Mouse (Mus musculus) heart, postnatal 0 days (tissue): ENCODE results near the gene Igflr1. TPM values are rescaled to one million over a fixed set of nuclear protein-coding genes. Genes with fewer than 3 reads are reported as not detected.

Experiments
- ATAC-seq: fragments of 200-750 bp; cut with Nextera tagmentation; 2 replicates; pipeline ENCODE4 v1.8.0; 2017; ENCODE audit warnings: low read depth, moderate number of reproducible peaks, moderate library complexity; ENCODE audit not compliant: insufficient read depth
- DNase-seq: peaks from one replicate; pipeline ENCODE4 v3.0.0-alpha.2; 2016; ENCODE audit warnings: low spot score
- H3K27ac ChIP-seq: fragments of 300-500 bp; sonication (generic); 2 replicates; pipeline ENCODE4 v1.5.1; 2014; ENCODE audit warnings: low read depth, mild to moderate bottlenecking
- H3K27me3 ChIP-seq: fragments of 300-500 bp; sonication (generic); 2 replicates; pipeline ENCODE4 v1.6.1; 2014; ENCODE audit warnings: low read length, mixed read lengths; ENCODE audit not compliant: control insufficient read depth, insufficient read depth
- H3K36me3 ChIP-seq: fragments of 300-500 bp; sonication (generic); replicated peaks from 2 replicates; pipeline ENCODE4 v1.6.1; 2014; ENCODE audit warnings: low read length, mixed read lengths; ENCODE audit not compliant: control insufficient read depth, insufficient read depth
- H3K4me1 ChIP-seq: fragments of 300-500 bp; sonication (generic); 2 replicates; pipeline ENCODE4 v1.6.1; 2014; ENCODE audit warnings: antibody characterized with exemption; ENCODE audit not compliant: control insufficient read depth, insufficient read depth
- H3K4me2 ChIP-seq: fragments of 300-500 bp; sonication (generic); 2 replicates; pipeline ENCODE4 v1.6.1; 2014; ENCODE audit warnings: low read depth, mild to moderate bottlenecking, low read length, moderate library complexity
- H3K4me3 ChIP-seq: fragments of 300-500 bp; sonication (generic); 2 replicates; pipeline ENCODE4 v1.5.1; 2014; ENCODE audit warnings: low read depth, low read length
- H3K9ac ChIP-seq: fragments of 300-500 bp; sonication (generic); replicated peaks from 2 replicates; pipeline ENCODE4 v1.6.1; 2014; ENCODE audit warnings: low read depth, low read length, mixed read lengths
- H3K9me3 ChIP-seq: fragments of 300-500 bp; sonication (generic); replicated peaks from 2 replicates; pipeline ENCODE4 v1.6.1; 2016; ENCODE audit warnings: low read length; ENCODE audit not compliant: control insufficient read depth
- CTCF ChIP-seq: IDR thresholded peaks from 2 replicates; pipeline ENCODE4 v1.5.1; 2016; ENCODE audit warnings: antibody characterized with exemption, control low read depth, low read depth
- EP300 ChIP-seq: IDR thresholded peaks from 2 replicates; pipeline ENCODE4 v1.6.1; 2016; ENCODE audit warnings: antibody characterized with exemption, low read depth
- WGBS: fragments of 180-500 bp; shearing (Covaris S2); extraction: QIAGEN DNeasy Blood & Tissue Kit; methylation state at CpG from one replicate; pipeline ENCODE4 v1.1.7; 2014; 5-methylcytosine and 5-hydroxymethylcytosine counted together
- polyA plus RNA-seq: library from polyadenylated mRNA; unstranded; fragments of >200 nt; fragmentation: Nextera tagmentation; extraction: Ambion mirVana; gene quantifications from 2 replicates; pipeline ENCODE4 v1.2.1, GENCODE M21; 2015
- total RNA-seq: library from RNA; depleted of rRNA; stranded (reverse); fragments of >200 nt; gene quantifications from 2 replicates; pipeline ENCODE4 v1.2.3, GENCODE M21; 2014; ENCODE audit warnings: low replicate concordance

Gene Igflr1
- total and polyA plus RNA-seq, 2 experiments from 2014 or later, result 0.94 to 3.3 TPM

DNA sequence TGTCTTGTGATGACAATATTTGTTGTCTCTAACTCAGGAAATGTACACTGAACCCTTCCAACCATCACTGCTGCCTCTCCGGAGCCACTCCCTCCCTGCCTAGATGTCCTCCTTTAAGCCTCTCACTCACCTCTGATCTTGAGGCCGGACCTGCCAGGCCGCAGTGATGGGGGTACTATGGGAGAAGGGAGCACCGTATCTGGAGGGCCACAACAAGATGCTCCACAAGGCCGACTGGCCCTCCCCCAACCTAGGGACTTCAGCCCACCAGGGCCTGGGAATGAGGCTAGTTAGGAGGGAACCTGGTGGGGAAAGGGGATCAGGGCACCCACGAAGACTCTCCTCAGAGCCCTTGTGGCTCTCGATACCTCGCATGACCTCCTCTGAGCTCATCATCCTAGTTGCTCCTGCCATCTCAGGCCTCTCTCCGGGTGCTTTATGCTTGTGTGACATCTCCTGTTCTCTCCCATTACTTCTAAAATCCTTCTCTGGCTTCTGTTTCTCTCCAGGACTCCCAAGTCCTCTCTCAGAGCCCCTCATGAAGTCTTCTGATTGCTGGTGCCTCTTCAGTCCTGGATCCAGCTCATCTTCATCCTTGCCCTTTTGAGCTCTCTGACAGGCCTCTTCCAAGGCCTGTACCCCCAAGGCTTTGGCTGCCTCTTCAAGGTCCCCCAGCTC is 25.8 kb downstream of the Igflr1 start:
- WGBS, result 78% methylated on average over 9 of the region's 9 CpGs

DNA sequence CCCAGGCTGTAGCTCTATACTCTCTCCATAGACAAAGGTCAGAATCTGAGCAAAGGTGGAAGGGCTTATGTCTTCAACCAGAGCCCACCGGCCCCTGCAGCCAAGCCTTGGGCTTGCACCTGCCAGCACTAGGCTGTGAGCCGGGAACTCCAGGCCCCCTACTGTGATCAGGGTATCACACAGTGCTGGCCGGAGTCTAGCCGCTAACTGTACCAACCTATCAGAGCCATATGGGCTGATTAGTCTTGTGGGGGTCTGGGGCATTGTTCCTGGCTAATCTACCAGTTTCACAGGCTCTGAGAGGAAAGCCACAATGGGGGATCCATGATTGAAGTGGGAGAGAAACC is 26.4 kb downstream of the Igflr1 start:
- ATAC-seq, result no peak
- DNase-seq, result no peak
- 55% methylated on average over 4 of the region's 4 CpGs for WGBS

More for the DNA sequence above, 25.8 kb downstream of the Igflr1 start:
- Histone ChIP-seq H3K36me3 (0 out of 2 replicates have a peak, but pooled peaks cover under 1% of the 10 kb centered on the region), H3K27me3 (0 out of 2 replicates have a peak, but pooled peaks cover 2% of the 10 kb centered on the region), H3K9ac (no peak overlapping the region), H3K27ac (no peak overlapping the region), H3K4me3 (no peak overlapping the region), H3K4me1 (peaks cover 14% of the 10 kb centered on the region), H3K9me3 (no peaks in the 10 kb centered on the region), H3K4me2 (no peak overlapping the region)
- ATAC-seq (no peak), DNase-seq (no peak)
- TF ChIP-seq EP300, result no peak
- TF ChIP-seq CTCF, result no peak

DNA sequence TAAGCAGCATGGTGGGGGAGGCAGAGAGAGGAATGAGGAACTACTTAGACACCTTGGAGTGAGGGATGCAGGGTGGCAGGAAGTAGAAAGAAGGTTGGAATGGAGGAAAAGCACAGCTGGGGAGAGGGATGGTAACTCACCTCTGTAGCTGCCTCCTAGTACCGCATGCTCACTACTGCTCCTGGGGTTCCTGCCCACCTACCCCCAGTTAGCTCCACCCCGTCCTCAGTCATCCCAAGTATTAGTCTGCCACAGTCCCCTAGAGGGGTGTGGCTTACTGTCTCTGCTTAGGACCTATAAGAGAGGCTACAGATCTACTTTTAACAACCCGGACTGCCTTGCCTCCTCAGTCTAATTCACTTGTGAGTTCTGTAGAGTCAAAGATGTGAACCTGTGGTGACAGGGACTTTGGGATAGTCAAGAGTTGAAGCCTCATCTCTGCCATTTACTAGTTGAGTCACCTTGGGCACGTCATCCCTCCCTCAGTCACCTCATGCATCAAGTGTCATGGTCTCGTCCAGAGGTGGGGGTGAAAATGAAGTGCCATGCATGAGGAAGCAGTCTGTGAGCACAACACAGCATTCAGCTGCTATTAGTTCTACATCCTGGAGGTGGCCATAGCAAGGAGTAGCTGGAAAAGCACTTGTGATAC is 27.7 kb downstream of the Igflr1 start:
- H3K9me3 ChIP-seq, result no peaks in the 10 kb centered on the region
- no peak overlapping the region for H3K9ac ChIP-seq
- H3K27me3 ChIP-seq, result 0 out of 2 replicates have a peak, but pooled peaks cover 2% of the 10 kb centered on the region
- TF ChIP-seq EP300, result no peak
- TF ChIP-seq CTCF, result no peak
- no peak overlapping the region for H3K4me3 ChIP-seq
- H3K36me3 ChIP-seq, result no peaks in the 10 kb centered on the region
- DNase-seq, result no peak
- 0 out of 2 replicates have a peak, but pooled peaks cover 4% of the 10 kb centered on the region for H3K4me1 ChIP-seq
- ATAC-seq, result no peak
- H3K4me2 ChIP-seq, result no peak overlapping the region
- 36% methylated on average over 5 of the region's 5 CpGs for WGBS
- no peak overlapping the region for H3K27ac ChIP-seq

More for the DNA sequence above, 26.4 kb downstream of the Igflr1 start:
- Histone ChIP-seq H3K9me3 (no peaks in the 10 kb centered on the region), H3K9ac (no peak overlapping the region), H3K36me3 (no peaks in the 10 kb centered on the region), H3K4me2 (no peak overlapping the region), H3K4me3 (no peak overlapping the region), H3K27me3 (0 out of 2 replicates have a peak, but pooled peaks cover 2% of the 10 kb centered on the region), H3K4me1 (peaks cover 14% of the 10 kb centered on the region), H3K27ac (no peak overlapping the region)
- TF ChIP-seq EP300, result no peak
- no peak for TF ChIP-seq CTCF

DNA sequence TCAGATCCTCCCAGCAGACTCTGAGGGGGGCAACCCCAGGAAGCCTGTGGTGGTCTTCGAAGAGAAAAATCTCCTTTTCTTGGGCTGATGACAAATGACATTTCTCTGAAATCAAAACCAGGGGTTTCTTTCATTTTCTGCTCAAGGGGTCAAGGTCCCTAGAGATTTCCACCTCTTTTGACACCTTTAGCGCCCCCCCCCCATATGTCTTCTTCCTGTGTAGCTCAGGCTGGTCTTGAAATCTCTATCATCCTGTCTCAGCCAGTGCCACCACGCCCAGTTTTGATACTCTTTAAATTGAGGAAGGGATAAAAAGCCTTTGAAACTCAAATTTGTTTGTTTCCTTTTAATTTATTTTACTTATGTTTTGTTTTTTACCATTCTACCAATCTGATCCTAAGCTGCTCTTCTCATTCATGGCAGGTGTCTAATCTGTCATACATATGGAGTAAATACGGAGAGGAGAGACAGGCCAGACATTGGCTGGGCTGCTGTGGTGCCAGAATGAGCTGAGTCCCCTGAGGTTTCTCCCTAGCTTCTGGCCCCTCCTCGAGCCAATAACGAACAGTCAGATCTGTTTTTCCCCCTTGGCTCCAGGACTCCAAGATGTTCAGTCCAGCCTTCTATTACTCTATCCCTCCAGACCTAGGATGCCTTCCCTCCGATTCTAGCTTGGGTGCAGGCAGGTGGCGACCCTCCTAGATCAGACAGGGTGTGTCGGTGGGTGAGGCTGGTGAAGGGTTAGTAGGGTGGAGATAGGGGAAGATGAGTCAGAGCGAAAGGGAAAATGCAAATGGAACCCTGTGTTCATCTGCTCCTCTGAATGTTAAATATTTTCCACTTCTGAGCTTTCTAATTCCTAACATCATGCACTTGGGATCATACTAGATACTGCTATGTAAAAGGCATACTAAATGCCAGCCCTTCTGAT is 28.6 kb downstream of the Igflr1 start:
- H3K4me1 ChIP-seq, result 0 out of 2 replicates have a peak, but pooled peaks cover 4% of the 10 kb centered on the region
- no peaks in the 10 kb centered on the region for H3K36me3 ChIP-seq
- ATAC-seq (no peak), DNase-seq (no peak)
- H3K4me3 ChIP-seq, result no peak overlapping the region
- H3K4me2 ChIP-seq, result no peak overlapping the region
- no peak overlapping the region for H3K27ac ChIP-seq
- WGBS, result 66% methylated on average over 10 of the region's 10 CpGs
- H3K9me3 ChIP-seq, result no peaks in the 10 kb centered on the region
- TF ChIP-seq EP300, result no peak
- no peak for TF ChIP-seq CTCF
- no peak overlapping the region for H3K9ac ChIP-seq
- H3K27me3 ChIP-seq, result 0 out of 2 replicates have a peak, but pooled peaks cover 2% of the 10 kb centered on the region

DNA sequence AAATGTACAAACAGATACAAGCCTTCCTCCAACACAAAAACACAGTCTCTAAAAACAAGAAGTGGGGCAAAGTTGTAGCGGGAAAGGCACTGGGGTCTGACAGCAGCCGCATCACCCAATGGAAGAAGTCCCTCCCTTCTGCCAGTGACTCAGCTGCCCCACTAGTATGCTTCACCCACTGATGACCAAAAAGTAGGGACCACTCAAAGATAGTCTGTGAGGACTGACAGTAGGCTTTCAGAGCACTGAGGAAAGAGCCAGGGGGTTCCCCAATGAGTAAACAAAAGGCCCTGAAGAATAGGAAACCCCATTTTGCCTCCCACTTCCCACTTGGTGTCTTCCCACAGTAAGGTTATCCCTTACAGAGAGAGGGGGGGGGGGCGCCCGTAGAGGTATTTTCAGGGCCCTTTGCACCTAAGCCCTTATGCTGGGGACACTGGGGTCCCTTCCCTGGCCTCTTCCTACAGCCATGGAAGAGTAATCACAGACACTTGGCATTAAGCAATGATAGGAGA is 29.3 kb downstream of the Igflr1 start:
- Histone ChIP-seq H3K4me2 (no peak overlapping the region), H3K9ac (no peak overlapping the region), H3K36me3 (no peaks in the 10 kb centered on the region), H3K27ac (no peak overlapping the region), H3K4me1 (0 out of 2 replicates have a peak, but pooled peaks cover 4% of the 10 kb centered on the region), H3K9me3 (no peaks in the 10 kb centered on the region), H3K4me3 (no peak overlapping the region), H3K27me3 (0 out of 2 replicates have a peak, but pooled peaks cover 2% of the 10 kb centered on the region)
- ATAC-seq, result no peak
- 66% methylated on average over 4 of the region's 4 CpGs for WGBS
- TF ChIP-seq EP300, result no peak
- TF ChIP-seq CTCF, result no peak
- no peak for DNase-seq
